Mouse (Mus musculus): Measurements from ENCODE around the gene Ndufb2. TPM values are rescaled to one million over a fixed set of nuclear protein-coding genes. Genes with fewer than 3 reads are reported as not detected.

Gene Ndufb2
- 430 and 561 TPM in 2 replicates for polyA plus RNA-seq (2014; fragmentation: Nextera tagmentation; extraction: Ambion mirVana)

DNA sequence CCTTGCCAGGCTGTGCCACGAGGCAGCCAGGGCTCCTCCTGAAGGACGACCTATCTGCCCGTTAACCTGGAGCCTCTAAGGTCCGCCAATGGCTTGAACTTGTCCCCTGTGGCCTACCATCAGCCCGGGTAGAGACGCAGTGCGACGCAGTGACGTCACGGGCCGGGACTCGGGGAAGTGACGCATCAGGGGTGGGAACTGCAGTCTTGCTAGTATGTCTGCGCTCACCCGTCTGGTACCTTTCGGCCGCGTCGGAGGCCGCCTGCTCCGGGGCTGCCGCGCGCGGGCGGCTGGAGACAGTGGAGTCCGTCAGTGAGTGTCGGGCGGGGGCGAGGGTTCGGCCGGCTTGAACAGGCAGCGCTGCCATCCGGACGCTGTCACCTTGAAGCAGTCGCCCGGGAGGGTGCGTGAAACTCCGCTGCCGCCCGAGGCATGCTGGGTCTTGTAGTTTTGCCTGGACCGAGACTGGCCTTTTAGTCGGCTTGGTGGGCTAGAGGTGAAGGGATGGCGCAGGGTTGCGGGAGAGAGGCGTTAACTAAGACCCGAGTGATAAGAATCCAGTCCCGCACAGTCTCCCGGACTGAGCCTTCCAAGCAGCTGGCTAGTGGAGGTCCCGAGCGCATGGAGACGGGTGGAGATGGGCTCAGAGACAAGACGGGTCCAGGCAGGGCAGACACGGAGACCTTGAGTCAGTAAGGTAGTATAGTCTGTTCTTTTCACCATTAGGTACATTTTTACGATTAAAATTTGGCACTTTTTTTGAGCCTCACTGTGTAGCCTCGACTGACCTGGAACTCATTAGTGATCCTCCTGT lies at the start of gene Ndufb2:
Ndufb2 (plus strand) TSS at position 174 of the 814 bp plus-strand sequence.
- no peaks in the 10 kb centered on the region for H3K9me3 ChIP-seq (ENCODE audit: control insufficient read depth, low read length)
- peak within 1 kb of the TSS; percentile 82 for H3K4me2 ChIP-seq (ENCODE audit: low read depth, low read length)
- H3K36me3 ChIP-seq (ENCODE audit: control insufficient read depth, insufficient read depth, low read length): peaks cover 15% of the 10 kb centered on the region; the same call in 1 of the 2 replicates
- peaks cover 9% of the 10 kb centered on the region; the same call in 1 of the 2 replicates for H3K4me1 ChIP-seq (ENCODE audit: control insufficient read depth, insufficient read depth, low read length)
- H3K27me3 ChIP-seq (ENCODE audit: control insufficient read depth, insufficient read depth, low read length): no peaks in the 10 kb centered on the region
- H3K4me3 ChIP-seq (ENCODE audit: low read depth, low read length): peak within 1 kb of the TSS; percentile 76
- ATAC-seq (ENCODE audit: low read depth): peak; percentile 98
- H3K9ac ChIP-seq (replicated peaks; ENCODE audit: low read depth, low read length): peak within 1 kb of the TSS; percentile 77
- WGBS: under 1% methylated on average over 54 of the region's 56 CpGs
- H3K27ac ChIP-seq (ENCODE audit: low read depth, low read length): peak within 1 kb of the TSS; percentile 97

DNA sequence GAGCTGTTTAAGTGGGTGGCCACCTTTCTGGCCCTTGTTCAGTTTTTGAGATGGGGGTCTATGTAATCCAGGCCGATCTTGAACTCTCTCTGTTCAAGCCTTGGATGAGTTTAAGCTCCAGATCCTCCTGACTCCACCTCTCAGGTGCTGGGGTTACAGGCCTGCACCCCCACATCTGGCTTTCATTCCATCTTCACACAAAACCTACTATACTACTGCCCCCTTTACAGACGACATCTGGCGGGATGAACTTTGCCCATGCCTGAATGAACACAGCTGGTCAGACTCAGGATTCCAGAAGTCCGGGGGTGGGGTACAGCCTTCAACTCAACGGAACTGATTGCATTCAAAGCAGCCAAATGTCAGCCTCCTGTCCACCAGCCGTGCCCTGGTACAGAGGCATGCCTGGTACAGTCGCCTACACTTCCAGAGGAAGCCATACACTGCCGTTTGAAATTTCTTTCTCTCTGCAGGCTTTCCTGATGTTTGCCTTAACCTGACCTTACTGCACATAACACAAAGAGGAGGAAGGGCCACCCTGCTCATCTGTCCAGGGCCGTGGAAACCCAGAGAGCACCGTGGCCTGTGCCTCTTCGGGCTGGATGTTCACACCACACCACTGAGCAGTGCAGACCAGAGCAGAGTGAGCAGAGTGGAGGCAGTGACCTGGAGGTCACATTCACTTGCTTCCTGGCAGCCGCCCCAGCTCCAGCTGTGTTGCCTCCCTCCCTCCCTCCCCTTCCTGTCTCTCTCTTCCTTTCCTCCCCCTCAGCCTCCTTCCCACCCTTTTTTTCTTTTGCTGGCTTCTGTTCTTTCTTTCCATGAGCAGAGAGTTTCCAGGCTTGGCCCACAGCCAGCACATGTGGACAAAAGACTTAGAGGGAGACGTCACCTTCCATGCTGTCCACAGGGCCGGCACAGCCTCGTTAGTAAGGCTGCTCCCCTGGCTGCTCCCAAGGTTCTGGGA lies 49.5 kb upstream of the Ndufb2 start:
- no peaks in the 10 kb centered on the region for H3K9me3 ChIP-seq (ENCODE audit: control insufficient read depth, low read length)
- no peak overlapping the region for H3K4me2 ChIP-seq (ENCODE audit: low read depth, low read length)
- H3K36me3 ChIP-seq (ENCODE audit: control insufficient read depth, insufficient read depth, low read length): no peaks in the 10 kb centered on the region
- ATAC-seq (ENCODE audit: low read depth): peak; percentile 81
- 20% methylated on average over 15 of the region's 15 CpGs for WGBS
- no peaks in the 10 kb centered on the region for H3K27me3 ChIP-seq (ENCODE audit: control insufficient read depth, insufficient read depth, low read length)
- no peak overlapping the region for H3K4me3 ChIP-seq (ENCODE audit: low read depth, low read length)
- no peak overlapping the region; the same call in 1 of the 2 replicates for H3K9ac ChIP-seq (replicated peaks; ENCODE audit: low read depth, low read length)
- peak overlapping the region; percentile 71 for H3K27ac ChIP-seq (ENCODE audit: low read depth, low read length)
- peaks cover 36% of the 10 kb centered on the region for H3K4me1 ChIP-seq (ENCODE audit: control insufficient read depth, insufficient read depth, low read length)

DNA sequence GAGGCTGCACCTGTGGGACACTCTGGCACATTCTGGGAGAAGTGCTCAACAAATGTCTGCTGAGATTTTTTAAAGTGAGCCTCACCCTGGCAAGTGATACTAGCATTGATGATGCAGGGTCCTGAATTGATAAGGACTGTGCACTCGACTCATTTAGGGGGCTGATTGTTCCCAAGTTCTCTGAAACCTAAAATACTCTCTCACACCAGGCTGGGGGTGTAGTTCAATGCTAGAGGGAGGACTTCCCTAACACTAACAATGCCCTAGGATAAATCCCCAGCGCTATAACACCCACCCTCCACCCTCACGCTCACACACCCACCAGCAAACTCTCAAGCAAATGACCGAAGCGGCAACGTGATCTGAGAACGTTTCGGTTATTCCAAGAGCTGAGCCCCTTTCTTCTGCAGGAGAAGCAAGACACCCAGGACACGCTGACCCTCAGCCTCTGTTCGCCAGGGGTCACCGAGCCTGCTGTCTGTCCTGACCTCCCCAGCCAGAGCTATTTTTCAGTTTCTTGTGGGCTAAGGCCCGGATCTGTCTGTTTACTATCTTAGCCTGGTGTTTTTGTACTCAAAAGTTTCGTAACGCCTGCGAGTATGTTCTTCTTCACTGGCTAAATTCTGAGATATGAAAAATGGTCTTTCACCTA lies 48.5 kb upstream of the Ndufb2 start:
- Histone ChIP-seq H3K4me2 (ENCODE audit: low read depth, low read length) (no peak overlapping the region), H3K27ac (ENCODE audit: low read depth, low read length) (peak overlapping the region; percentile 71), H3K27me3 (ENCODE audit: control insufficient read depth, insufficient read depth, low read length) (no peaks in the 10 kb centered on the region), H3K9me3 (ENCODE audit: control insufficient read depth, low read length) (no peaks in the 10 kb centered on the region), H3K4me1 (ENCODE audit: control insufficient read depth, insufficient read depth, low read length) (peaks cover 35% of the 10 kb centered on the region), H3K4me3 (ENCODE audit: low read depth, low read length) (no peak overlapping the region), H3K9ac (replicated peaks; ENCODE audit: low read depth, low read length) (no peak overlapping the region; the same call in 1 of the 2 replicates), H3K36me3 (ENCODE audit: control insufficient read depth, insufficient read depth, low read length) (no peaks in the 10 kb centered on the region)
- no peak for ATAC-seq (ENCODE audit: low read depth)
- 23% methylated on average over 15 of the region's 15 CpGs for WGBS

DNA sequence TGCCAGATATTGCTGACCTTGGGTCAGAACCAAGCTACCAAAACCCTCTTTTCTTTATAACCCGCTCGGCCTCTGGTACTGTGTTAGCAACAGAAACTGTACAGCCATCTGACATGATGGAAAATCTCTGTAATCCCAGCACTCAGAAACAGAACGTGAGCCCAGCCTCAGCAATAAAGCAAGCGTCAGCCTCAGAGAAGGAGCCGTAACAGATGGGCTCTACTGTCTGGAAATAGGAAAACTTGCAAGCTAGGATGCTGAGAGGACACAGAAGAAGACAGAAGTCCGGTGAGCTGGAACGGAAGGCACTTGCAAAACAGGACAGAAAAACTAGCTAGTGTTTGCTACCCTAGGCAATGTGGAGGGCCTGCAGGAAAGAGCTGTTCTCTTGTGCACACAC lies 46.9 kb upstream of the Ndufb2 start:
- Histone ChIP-seq H3K4me3 (ENCODE audit: low read depth, low read length) (no peak overlapping the region), H3K4me1 (ENCODE audit: control insufficient read depth, insufficient read depth, low read length) (peaks cover 22% of the 10 kb centered on the region), H3K9me3 (ENCODE audit: control insufficient read depth, low read length) (no peaks in the 10 kb centered on the region), H3K27ac (ENCODE audit: low read depth, low read length) (no peak overlapping the region), H3K36me3 (ENCODE audit: control insufficient read depth, insufficient read depth, low read length) (no peaks in the 10 kb centered on the region), H3K27me3 (ENCODE audit: control insufficient read depth, insufficient read depth, low read length) (no peaks in the 10 kb centered on the region), H3K4me2 (ENCODE audit: low read depth, low read length) (no peak overlapping the region), H3K9ac (replicated peaks; ENCODE audit: low read depth, low read length) (no peak overlapping the region)
- no peak for ATAC-seq (ENCODE audit: low read depth)
- 84% methylated on average over 7 of the region's 7 CpGs for WGBS

DNA sequence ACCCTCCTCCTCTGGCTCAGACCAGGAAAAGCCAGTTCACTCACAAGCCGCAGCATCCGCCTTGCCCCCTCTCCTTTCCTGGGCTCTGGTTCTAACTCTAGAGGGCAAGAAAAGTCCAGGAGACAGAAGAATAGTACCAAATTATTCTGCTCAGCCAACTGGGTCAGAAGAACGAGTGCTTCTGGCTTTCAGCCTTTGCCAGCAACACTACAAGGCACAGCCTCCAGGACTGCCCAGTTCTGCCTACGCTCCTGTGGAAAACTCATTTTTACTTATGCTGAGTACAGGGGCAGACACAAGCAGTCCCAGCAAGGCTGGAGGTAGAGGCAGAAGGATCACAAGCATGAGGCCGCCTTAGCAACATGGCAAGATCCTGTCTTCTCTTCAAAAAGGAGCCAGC lies 44.3 kb upstream of the Ndufb2 start:
- Histone ChIP-seq H3K36me3 (ENCODE audit: control insufficient read depth, insufficient read depth, low read length) (no peaks in the 10 kb centered on the region), H3K4me3 (ENCODE audit: low read depth, low read length) (no peak overlapping the region), H3K4me1 (ENCODE audit: control insufficient read depth, insufficient read depth, low read length) (peaks cover 15% of the 10 kb centered on the region), H3K9ac (replicated peaks; ENCODE audit: low read depth, low read length) (no peak overlapping the region), H3K9me3 (ENCODE audit: control insufficient read depth, low read length) (no peaks in the 10 kb centered on the region), H3K27ac (ENCODE audit: low read depth, low read length) (no peak overlapping the region), H3K27me3 (ENCODE audit: control insufficient read depth, insufficient read depth, low read length) (no peaks in the 10 kb centered on the region), H3K4me2 (ENCODE audit: low read depth, low read length) (no peak overlapping the region)
- no peak for ATAC-seq (ENCODE audit: low read depth)
- WGBS: 72% methylated on average over 5 of the region's 5 CpGs

DNA sequence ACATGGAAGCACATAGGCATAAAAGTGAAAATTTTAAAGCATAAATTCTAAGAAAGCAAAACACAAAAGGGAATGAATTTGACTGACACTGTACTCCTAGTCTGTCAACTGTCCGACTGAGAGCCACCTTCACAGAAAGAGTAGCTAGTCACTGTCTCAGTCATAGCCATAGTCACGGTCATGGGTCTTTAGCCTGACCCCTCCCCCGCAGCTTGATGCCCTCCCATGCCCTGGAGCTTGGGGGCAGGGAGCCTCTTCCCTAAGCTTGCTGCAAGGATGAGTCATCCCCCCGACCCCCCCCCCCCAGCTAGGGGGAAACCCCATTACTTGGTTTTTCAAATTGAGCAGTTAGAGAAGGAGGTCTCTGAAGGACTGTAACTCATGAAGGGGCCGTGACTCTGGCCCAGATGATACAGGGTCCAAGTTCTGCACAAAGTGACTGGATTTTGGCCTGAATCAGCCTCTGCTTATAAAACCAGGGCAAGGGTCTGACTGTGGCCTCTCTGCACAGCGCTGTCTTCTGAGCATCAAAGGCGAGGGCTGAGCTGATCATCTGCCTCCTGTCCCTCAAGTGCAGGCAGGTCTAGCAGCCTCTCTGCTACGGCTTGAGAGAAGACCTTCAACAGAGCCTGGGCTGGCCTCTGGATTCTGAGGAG lies 40.3 kb upstream of the Ndufb2 start:
- no peak for ATAC-seq (ENCODE audit: low read depth)
- 62% methylated on average over 8 of the region's 8 CpGs for WGBS
- no peak overlapping the region for H3K9ac ChIP-seq (replicated peaks; ENCODE audit: low read depth, low read length)

DNA sequence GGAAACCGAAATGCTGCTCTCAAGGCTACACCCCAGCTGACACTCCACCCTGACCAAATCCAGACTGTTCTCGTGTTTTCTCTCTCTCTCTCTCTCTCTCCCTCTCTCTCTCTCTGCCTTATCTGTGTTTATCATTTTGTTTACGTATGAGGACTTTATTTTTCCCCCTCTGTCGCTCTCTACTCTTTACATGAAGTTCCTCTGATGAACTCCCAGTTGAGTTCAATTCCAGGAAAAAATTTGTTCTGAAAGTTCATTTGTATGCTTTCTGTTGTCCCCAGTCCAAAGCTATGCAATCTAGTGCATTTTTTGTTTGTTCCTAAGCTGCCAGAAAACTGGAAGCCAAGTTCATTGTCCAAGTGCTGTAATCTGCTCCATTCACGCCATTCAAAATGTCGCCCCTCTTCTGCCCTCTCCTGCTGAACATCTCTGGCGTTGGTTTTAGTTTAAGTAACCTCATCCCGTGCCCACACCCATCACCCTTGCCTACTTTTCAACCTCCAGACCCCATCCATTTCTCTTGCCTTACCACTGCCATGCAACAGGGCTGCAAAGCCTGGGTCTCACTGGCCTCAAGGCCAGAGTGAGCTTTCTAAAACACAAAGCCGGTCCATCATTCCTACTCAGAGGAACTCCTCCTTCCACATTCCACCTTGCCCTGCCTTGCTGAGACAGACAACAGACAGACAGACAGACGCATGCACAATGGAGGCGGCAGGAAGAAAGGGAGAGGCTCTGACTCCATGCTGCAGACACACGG lies 37.3 kb upstream of the Ndufb2 start:
- no peak overlapping the region for H3K27ac ChIP-seq (ENCODE audit: low read depth, low read length)

More for the DNA sequence above, 40.3 kb upstream of the Ndufb2 start:
- Histone ChIP-seq H3K27ac (ENCODE audit: low read depth, low read length) (no peak overlapping the region), H3K9me3 (ENCODE audit: control insufficient read depth, low read length) (no peaks in the 10 kb centered on the region), H3K4me3 (ENCODE audit: low read depth, low read length) (no peak overlapping the region), H3K27me3 (ENCODE audit: control insufficient read depth, insufficient read depth, low read length) (no peaks in the 10 kb centered on the region), H3K4me1 (ENCODE audit: control insufficient read depth, insufficient read depth, low read length) (peaks cover 17% of the 10 kb centered on the region; the same call in 1 of the 2 replicates), H3K36me3 (ENCODE audit: control insufficient read depth, insufficient read depth, low read length) (no peaks in the 10 kb centered on the region), H3K4me2 (ENCODE audit: low read depth, low read length) (no peak overlapping the region)

DNA sequence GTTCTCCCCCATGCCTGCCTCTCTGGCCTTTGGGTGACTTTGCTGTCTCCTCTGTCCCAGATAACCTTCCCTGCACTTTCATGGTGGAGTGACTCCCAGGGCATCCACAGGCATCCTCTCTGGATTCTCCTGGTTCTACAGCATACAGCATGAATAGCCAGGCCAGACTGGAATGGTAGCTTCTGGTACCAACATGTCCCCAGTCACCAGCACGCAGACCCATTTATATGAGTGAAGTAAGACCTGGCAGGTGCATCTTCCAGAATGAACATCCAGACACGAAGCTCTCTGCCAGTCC lies 36.8 kb upstream of the Ndufb2 start:
- peak overlapping the region; percentile 40 for H3K4me2 ChIP-seq (ENCODE audit: low read depth, low read length)
- peak overlapping the region; percentile 28; the same call in 1 of the 2 replicates for H3K9ac ChIP-seq (replicated peaks; ENCODE audit: low read depth, low read length)
- H3K27me3 ChIP-seq (ENCODE audit: control insufficient read depth, insufficient read depth, low read length): no peaks in the 10 kb centered on the region
- WGBS: 60% methylated on average over 2 of the region's 2 CpGs
- H3K9me3 ChIP-seq (ENCODE audit: control insufficient read depth, low read length): no peaks in the 10 kb centered on the region
- H3K36me3 ChIP-seq (ENCODE audit: control insufficient read depth, insufficient read depth, low read length): no peaks in the 10 kb centered on the region
- H3K4me3 ChIP-seq (ENCODE audit: low read depth, low read length): peak overlapping the region; percentile 73; the same call in 1 of the 2 replicates
- peaks cover 25% of the 10 kb centered on the region for H3K4me1 ChIP-seq (ENCODE audit: control insufficient read depth, insufficient read depth, low read length)
- H3K27ac ChIP-seq (ENCODE audit: low read depth, low read length): no peak overlapping the region
- ATAC-seq (ENCODE audit: low read depth): no peak

More for the DNA sequence above, 37.3 kb upstream of the Ndufb2 start:
- Histone ChIP-seq H3K4me2 (ENCODE audit: low read depth, low read length) (peak overlapping the region; percentile 40), H3K9ac (replicated peaks; ENCODE audit: low read depth, low read length) (peak overlapping the region; percentile 21; the same call in 1 of the 2 replicates), H3K4me3 (ENCODE audit: low read depth, low read length) (peak overlapping the region; percentile 73; the same call in 1 of the 2 replicates), H3K9me3 (ENCODE audit: control insufficient read depth, low read length) (no peaks in the 10 kb centered on the region), H3K4me1 (ENCODE audit: control insufficient read depth, insufficient read depth, low read length) (peaks cover 25% of the 10 kb centered on the region), H3K27me3 (ENCODE audit: control insufficient read depth, insufficient read depth, low read length) (no peaks in the 10 kb centered on the region), H3K36me3 (ENCODE audit: control insufficient read depth, insufficient read depth, low read length) (no peaks in the 10 kb centered on the region)
- no peak for ATAC-seq (ENCODE audit: low read depth)
- WGBS: 72% methylated on average over 12 of the region's 12 CpGs
